Mouse (Mus musculus): ENCODE results near the gene Gldc.

Gldc gene

GRCm38 (mm10) chr19:30158189-30158588 is 17.0 kb downstream of the Gldc start:
- no peak for DNase-seq (ENCODE audit: low spot score)

GRCm38 (mm10) chr19:30157031-30157687 is 18.1 kb downstream of the Gldc start:
- DNase-seq (ENCODE audit: low spot score): no peak

- no peak for DNase-seq (ENCODE audit: low spot score)
Measured at GRCm38 (mm10) chr19:30153729-30154128, 21.5 kb downstream of the Gldc start.

GRCm38 (mm10) chr19:30151290-30151689 is 23.9 kb downstream of the Gldc start:
- no peak for DNase-seq (ENCODE audit: low spot score)

GRCm38 (mm10) chr19:30149238-30149805 is 25.9 kb downstream of the Gldc start:
- peak; percentile 56 for DNase-seq (ENCODE audit: low spot score)

GRCm38 (mm10) chr19:30147306-30147705 is 27.9 kb downstream of the Gldc start:
- no peak for DNase-seq (ENCODE audit: low spot score)

- DNase-seq (ENCODE audit: low spot score): no peak
Measured at GRCm38 (mm10) chr19:30146761-30147160, 28.5 kb downstream of the Gldc start.

GRCm38 (mm10) chr19:30145106-30145505 is 30.1 kb downstream of the Gldc start:
- DNase-seq (ENCODE audit: low spot score): peak; percentile 45

- DNase-seq (ENCODE audit: low spot score): no peak
Measured at GRCm38 (mm10) chr19:30136308-30136707, 38.9 kb downstream of the Gldc start.

- DNase-seq (ENCODE audit: low spot score): no peak
Measured at GRCm38 (mm10) chr19:30128177-30128576, 47.1 kb downstream of the Gldc start.

- DNase-seq (ENCODE audit: low spot score): no peak
Measured at GRCm38 (mm10) chr19:30125670-30126059, 49.6 kb downstream of the Gldc start.

GRCm38 (mm10) chr19:30124999-30125669 is 50.1 kb downstream of the Gldc start:
- no peak for DNase-seq (ENCODE audit: low spot score)

- peak; percentile 78 for DNase-seq (ENCODE audit: low spot score)
Measured at GRCm38 (mm10) chr19:30118344-30119312, 56.6 kb downstream of the Gldc start.

GRCm38 (mm10) chr19:30117775-30118174 is 57.5 kb downstream of the Gldc start:
- DNase-seq (ENCODE audit: low spot score): no peak

- DNase-seq (ENCODE audit: low spot score): no peak
Measured at GRCm38 (mm10) chr19:30117241-30117640, 58.0 kb downstream of the Gldc start.

- DNase-seq (ENCODE audit: low spot score): no peak
Measured at GRCm38 (mm10) chr19:30115606-30116005, 59.6 kb downstream of the Gldc start.

GRCm38 (mm10) chr19:30114919-30115441 is 60.2 kb downstream of the Gldc start:
- no peak for DNase-seq (ENCODE audit: low spot score)

- DNase-seq (ENCODE audit: low spot score): no peak
Measured at GRCm38 (mm10) chr19:30112961-30113688, 62.1 kb downstream of the Gldc start.

- no peak for DNase-seq (ENCODE audit: low spot score)
Measured at GRCm38 (mm10) chr19:30111421-30111820, 63.8 kb downstream of the Gldc start.

- DNase-seq (ENCODE audit: low spot score): no peak
Measured at GRCm38 (mm10) chr19:30109122-30109521, 66.1 kb downstream of the Gldc start.

GRCm38 (mm10) chr19:30108616-30109015 is 66.6 kb downstream of the Gldc start:
- DNase-seq (ENCODE audit: low spot score): no peak

Data from yolk sac, embryonic 10.5 days (tissue).